16 mouse cellular contexts compared by ENCODE assay signal in genomic region chr9:76134042-76134441, GRCm38 (mm10).
"Had no signal": no experiment of that assay in that cellular context is flagged by ENCODE, and none has a peak within 500 bp of the region (broad histone marks: within the 10 kb centered on the region; RNA-seq: fewer than 3 reads in every experiment).

No protein-coding gene starts in this region.

- DNase-seq: lung, adult 18-20 months; lung, embryonic 14.5 days; lung, postnatal 10 days; lung, postnatal 4 days; midbrain, embryonic 14.5 days; right cerebral cortex, postnatal 14 days; thymus, adult 2 months; thymus, postnatal 25 days; thymus, postnatal 4 days had no signal

- H3K27me3 ChIP-seq: neural tube, embryonic 13.5 days; stomach, embryonic 15.5 days had no signal

- H3K27ac ChIP-seq: midbrain, embryonic 10.5 days; midbrain, embryonic 12.5 days; neural tube, embryonic 13.5 days; stomach, embryonic 15.5 days; stomach, postnatal 0 days had no signal

- H3K9me3 ChIP-seq: midbrain, embryonic 10.5 days; midbrain, embryonic 12.5 days; neural tube, embryonic 13.5 days; stomach, embryonic 15.5 days had no signal

- H3K4me3 ChIP-seq: midbrain, embryonic 10.5 days; midbrain, embryonic 12.5 days; myocyte; neural tube, embryonic 13.5 days; stomach, embryonic 15.5 days had no signal

- ATAC-seq: midbrain, embryonic 16.5 days had no signal

- H3K4me1 ChIP-seq: midbrain, embryonic 10.5 days; neural tube, embryonic 13.5 days; stomach, embryonic 15.5 days had no signal

- H3K36me3 ChIP-seq: midbrain, embryonic 10.5 days; midbrain, embryonic 12.5 days; neural tube, embryonic 13.5 days; stomach, embryonic 15.5 days had no signal

- H3K4me2 ChIP-seq: lung, embryonic 14.5 days; midbrain, embryonic 12.5 days; neural tube, embryonic 13.5 days; stomach, embryonic 15.5 days had no signal

- H3K9ac ChIP-seq: lung, embryonic 14.5 days; midbrain, embryonic 12.5 days; neural tube, embryonic 13.5 days; stomach, embryonic 15.5 days had no signal
